Mouse (Mus musculus): ENCODE data around the gene Atxn7.
"Not testable (repeated sequence)": the region's sequence is repeated elsewhere in the genome, so short reads cannot be mapped to it uniquely, and the experiment has no call there.

Atxn7 gene

DNA sequence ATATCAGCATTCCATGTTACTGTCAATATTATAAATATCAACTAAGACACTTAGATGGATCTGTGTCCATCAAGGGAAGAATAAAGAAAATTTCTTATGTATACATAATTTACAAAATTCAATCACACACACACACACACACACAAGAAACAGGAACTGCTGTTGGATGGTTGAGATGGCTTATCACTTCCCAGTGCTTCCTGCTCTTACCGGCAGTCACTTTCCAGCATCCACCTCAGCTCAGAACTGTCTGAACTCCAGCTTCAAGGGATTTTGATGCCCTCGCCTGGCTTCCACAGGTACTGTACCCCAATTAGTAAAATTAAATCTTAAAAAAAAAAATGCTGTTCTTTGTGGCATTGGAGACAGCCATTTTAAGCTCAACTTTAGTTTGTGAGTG lies 27.2 kb downstream of the Atxn7 start:
- no peak for DNase-seq (ENCODE audit: low spot score)

DNA sequence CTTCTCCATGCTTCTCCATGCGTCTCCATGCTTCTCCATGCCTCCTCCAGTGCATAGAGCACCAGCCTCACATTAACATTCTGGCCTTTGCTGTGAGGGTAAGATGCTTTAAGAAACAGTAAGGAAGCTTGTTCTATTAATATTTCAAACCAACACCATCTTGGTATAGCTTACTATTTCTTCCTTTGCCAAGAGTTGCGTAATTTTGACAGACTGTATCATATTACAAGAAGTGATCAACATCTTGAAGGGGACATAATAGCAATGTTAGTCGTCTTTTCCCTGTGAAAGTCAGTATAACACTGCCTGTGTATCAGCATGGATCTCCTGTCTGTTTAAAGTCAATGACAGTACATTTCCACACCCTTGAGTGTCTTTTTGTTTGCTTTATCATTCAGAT lies 29.5 kb downstream of the Atxn7 start:
- no peak for DNase-seq (ENCODE audit: low spot score)

- DNase-seq (ENCODE audit: low spot score), result no peak
These were observed 34.2 kb downstream of the Atxn7 start for GRCm38 (mm10) chr14:13995206-13996097.

DNA sequence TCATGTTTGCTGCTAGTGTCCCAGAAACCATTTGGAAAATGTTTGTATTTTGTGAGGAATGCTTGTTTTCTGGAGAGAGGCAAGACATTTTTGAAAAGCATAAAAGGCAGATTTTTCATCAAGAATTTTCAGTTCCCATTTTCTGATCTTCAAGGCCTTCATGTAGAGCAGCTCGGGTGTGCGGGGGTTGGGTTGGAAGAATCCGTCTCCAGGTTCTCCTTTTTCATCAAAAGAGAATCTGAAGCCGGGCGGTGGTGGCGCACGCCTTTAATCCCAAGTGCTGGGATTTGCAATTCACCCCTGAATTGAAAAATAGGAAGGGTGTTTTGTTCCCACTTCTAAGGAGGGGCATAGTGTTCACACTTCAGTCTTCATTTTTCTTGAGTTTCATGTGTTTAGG lies 41.5 kb downstream of the Atxn7 start:
- no peak for DNase-seq (ENCODE audit: low spot score)

- DNase-seq (ENCODE audit: low spot score), result no peak
These were observed 48.5 kb downstream of the Atxn7 start for GRCm38 (mm10) chr14:14009712-14010111.

DNA sequence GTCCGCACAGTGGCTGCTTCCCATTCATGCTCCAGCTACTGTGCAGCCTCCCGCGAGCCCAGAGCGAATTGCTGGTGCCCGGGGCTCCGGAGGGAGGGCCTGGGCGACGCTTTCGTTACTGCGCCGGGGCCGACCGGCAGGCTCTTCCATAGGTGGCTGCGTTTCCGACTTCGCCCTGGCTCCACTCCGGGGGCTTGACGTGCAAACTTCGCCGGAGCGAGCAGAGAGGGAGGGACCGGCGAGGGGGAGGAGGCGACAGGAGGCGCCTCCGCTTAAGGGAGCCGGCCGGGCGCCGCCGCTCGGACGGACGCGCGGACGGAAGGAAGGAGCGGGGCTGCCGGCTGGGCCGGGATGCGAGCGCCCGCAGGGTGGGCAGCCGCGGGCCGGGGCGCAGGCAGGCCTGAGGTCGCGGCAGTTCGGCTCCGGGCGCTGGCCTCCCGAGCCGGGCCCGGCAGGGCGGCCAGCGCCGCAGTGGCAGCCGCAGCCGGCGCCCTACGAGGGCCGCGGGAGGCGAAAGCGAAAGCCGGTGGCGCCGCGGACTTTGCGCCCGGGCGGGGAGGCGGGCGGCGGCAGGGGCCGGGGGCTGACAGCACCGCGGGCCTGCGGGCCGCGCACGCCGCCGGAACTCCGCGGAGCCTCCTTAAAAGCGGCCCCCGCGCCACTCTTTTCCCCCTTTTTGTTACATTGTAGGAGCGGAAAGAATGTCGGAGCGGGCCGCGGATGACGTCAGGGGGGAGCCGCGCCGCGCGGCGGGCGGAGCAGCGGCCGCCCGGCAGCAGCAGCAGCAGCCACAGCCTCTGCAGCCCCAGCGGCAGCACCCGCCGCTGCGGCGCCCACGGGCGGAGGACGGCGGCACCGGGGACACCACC lies 51.4 kb downstream of the Atxn7 start:
- peak; percentile 49 for DNase-seq (ENCODE audit: low spot score)

DNA sequence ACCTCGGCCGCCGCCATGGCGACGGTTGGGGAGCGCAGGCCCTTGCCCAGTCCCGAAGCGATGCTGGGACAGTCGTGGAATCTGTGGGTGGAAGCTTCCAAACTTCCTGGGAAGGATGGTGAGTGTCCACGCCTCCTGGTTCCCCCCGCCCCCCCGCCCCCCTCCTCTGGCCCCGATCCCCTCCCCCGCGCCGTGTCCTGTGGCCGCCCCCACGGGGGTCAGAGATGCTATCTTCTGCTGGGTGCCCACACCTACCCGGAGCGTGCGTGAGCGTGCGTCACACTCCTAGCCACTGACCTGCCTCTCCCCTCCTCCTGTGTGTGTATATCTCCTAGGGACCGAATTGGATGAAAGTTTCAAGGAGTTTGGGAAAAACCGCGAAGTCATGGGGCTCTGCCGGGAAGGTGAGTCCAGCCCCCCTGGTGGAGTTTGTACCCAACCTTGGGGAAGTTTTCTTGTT lies 52.0 kb downstream of the Atxn7 start:
- DNase-seq (ENCODE audit: low spot score), result no peak

- DNase-seq (ENCODE audit: low spot score), result no peak
These were observed 53.6 kb downstream of the Atxn7 start for GRCm38 (mm10) chr14:14014636-14015375.

DNA sequence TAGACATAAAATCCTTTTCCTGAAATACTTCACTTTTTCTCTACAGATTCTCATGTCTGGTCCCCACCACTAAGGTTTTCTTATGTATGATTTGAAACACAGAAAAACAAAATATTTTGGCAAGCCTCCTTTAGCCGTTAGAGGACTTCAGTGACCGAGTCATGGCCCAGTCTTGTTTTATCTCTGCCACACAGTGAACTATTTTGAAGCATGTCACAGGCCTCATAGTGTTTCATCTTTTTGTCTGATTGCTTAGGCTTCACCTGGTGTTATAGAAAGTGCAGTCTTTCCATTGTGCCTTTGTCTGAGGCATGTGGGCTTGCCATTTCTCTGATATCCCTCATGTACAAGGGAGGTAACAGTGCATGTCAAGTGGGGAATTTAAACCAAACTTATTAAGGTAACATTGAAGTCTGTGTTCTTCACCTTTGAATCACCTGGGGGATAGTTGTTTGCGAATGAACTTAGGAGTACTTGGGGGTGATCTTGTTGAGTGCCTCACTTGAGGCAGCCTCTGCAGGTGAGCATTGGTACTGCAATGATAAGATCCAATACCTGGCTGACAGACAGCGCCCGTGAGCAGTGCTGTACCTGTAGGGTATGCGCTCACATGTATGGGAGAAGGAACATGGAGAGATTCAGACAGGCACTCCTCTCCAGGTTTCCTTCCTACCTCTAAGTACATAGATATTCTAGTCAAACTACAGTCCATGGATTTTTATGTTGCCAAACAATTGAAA lies 58.1 kb downstream of the Atxn7 start:
- DNase-seq (ENCODE audit: low spot score), result no peak

DNA sequence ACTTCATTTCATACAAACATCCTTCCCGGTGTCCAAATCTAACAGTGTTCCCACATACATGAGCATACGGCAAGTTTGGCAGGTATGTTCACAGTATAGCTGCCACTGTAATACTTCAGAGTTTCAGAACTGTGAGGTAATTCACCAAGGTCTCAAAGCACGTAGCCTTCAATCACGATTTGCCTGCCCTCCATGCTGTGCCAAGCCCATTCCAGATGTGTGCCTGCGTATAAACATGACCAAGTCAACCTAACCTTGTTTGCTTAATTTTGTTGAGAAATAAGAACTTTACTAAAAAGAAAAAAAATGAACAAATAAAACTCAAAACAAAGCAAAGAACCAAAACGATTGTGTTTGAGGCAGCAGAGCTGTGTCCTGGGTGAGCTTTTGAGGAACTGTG lies 60.0 kb downstream of the Atxn7 start:
- no peak for DNase-seq (ENCODE audit: low spot score)

DNA sequence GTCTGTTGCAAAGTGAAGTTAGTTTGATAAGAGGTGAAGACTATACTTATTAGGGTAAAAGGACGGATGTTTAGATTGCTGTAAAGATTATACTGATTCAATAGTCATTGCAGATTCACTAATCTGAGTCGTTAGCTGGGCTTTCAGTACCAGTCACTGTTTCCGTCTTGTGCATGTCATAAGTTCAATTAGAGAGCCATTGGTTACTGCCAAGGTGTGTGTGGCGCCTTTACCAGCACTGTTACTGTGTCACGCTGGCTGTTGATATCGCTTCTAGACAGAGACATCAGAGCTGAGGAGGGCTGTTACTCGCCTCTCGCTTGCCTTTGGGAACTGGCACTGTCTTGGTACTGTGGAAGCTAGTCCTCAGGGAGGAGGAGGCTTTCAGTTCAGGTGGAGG lies 64.6 kb downstream of the Atxn7 start:
- no peak for DNase-seq (ENCODE audit: low spot score)

GRCm38 (mm10) chr14:14030621-14031020 lies 69.4 kb downstream of the Atxn7 start:
- DNase-seq (ENCODE audit: low spot score), result no peak

DNA sequence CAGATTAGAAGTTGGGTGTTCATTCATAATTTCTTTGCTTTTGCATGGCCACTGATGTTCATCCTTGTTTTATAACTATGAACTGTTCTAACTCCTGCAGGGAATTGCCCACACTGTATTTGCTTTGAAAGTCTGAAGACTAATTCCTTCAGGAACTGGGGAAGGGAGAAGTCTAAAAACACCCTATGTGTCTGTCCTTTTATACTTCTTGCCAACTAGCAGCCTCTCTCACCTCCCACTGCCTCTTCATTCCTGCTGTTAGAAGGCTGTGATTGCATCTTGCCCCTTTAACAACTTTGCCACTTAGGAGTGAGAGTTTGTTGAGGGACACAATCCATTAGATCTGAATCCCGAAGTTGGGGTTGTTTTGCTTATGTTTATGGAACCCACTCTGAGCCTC lies 71.6 kb downstream of the Atxn7 start:
- no peak for DNase-seq (ENCODE audit: low spot score)

DNA sequence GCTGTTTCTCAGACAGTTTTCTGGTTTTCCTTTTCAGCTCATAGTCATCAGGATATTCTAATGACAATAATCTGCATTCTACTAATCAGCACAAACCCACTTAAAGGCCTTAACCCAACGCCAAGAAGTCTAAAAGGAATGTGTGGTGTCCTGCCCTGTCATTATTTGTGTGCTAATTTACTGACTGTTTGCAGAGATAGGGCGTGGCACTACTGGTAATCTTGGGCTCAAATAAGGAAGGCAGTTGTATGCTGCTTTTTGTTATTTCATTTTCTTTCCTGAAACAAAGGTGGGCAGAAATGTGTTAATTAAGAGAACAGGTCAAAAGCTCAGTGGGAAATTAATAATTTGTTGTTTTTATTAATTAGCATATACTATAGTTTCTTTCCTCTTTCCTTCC lies 75.1 kb downstream of the Atxn7 start:
- no peak for DNase-seq (ENCODE audit: low spot score)

DNA sequence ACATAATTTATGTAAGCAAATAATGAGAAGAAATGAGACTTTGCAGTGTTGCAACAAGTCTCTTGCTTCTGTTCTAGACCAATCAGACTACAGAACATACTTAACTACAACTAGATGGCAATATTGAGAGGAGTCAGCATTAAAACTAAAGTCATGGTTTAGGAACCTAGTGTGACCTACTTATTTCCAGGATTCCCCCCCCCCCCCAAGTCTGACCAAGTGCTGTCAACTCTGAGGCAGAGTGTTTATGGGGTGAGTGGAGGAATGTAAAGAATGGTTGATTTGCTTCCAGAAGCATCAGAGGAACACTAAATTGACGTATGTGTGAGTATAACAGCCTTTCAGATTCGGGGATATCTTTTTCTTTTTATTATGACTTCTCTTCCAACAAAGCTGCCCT lies 77.0 kb downstream of the Atxn7 start:
- no peak for DNase-seq (ENCODE audit: low spot score)

- DNase-seq (ENCODE audit: low spot score), result no peak
These were observed 81.1 kb downstream of the Atxn7 start for GRCm38 (mm10) chr14:14042336-14042735.

- no peak for DNase-seq (ENCODE audit: low spot score)
These were observed 93.1 kb downstream of the Atxn7 start for GRCm38 (mm10) chr14:14054386-14054785.

- not testable (repeated sequence) for DNase-seq (ENCODE audit: low spot score)
These were observed 98.4 kb downstream of the Atxn7 start for GRCm38 (mm10) chr14:14059606-14060005.

DNA sequence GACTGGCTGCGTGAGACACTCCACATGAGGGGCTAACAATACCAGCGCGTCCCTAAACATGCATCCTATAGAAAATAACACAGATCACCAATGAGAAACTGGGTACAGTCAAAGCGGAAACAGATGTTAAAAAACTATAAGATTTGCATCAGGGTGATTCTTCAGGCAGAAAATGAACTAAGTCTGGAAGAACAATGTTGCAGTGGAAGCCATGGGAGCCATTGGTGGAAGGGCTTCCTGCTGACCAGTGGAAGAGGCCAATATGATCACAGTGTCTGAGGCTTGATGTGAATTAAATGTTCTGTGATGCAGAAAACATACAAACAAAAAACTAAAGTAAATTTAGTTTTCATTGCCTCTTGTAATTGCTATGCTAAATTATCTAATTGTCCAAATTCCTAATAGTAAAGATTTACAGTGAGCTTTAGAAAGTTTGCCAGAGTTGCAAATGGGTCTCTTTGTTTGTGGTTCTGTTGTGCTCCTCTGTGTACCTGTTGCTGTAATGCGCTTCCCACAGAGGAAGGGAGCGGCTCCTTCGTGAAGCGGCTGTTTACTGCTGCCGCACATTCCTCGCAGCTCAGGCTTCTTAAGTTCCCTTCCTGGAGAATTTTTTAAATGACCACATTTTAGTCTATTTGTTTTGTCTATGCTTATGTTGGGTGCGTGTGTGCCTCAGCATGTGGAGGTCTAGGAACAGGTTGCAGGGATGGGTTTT lies 101.4 kb downstream of the Atxn7 start:
- DNase-seq (ENCODE audit: low spot score), result no peak

DNA sequence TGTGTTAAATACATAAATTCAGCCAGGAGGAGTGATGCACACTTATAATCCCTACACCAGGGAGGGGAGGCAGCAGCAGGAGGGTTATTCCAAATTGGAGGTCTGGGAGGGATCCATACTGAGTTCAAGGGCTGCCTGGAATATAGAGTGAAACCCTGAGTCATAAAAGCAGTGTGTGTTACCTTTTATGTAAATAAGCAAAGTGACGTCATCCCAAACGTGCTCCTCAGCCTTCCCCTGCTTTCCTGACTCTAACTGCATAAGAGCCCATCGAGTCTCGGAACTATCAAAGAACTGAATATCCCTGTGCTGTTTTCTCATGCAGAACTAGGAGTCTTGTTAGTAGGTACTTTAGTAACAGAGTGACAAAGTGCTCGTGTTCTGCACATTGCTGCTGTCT lies 102.1 kb downstream of the Atxn7 start:
- DNase-seq (ENCODE audit: low spot score), result no peak
